Mouse (Mus musculus): ENCODE measurements around the gene Birc2. TPM values are rescaled to one million over a fixed set of nuclear protein-coding genes. Genes with fewer than 3 reads are reported as not detected.
A peak's percentile ranks its signal among the peaks of the same experiment; 100 is the strongest.

Birc2 gene
- total RNA-seq, 1 experiment from 2014 or later: 107 TPM

DNA sequence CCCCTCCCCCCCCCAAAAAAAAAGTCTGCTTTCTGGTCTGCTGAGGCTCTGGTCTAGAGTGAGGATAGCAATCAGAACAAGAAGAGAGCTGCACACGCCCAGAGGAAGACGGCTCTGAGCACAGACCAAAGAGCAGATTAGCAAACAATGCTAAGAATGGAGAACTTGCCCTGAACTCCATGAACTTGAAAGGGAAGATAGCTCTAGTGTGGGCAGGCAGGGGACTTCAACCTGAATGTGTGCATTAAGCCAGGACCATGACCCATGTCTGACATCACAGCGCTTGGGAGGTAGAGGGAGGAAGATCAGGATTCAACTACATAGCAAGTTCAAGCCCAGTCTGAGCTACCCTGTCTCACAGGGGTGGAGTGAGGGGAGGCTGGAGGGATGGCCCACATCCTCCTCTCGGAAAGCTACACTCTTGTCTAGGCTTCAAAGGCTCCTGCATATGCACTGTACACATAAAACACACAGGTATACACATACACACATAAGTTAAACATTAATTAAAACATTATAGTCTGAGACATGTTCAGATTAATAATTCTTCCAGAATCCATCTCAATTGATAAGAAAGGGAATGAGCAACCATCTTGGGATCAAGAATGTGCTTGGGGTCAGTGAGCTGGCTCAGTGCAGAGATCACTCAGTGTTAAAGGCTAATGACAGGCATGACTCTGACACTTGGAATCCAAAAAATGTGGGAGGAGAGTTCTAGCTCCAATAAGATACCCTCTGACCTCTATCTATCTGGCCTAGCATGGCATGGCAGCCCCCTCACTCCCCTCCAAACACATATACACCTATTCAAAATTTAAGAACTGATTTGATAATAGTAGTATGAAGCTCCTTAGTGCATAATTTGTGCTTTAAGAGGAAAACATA, 15.7 kb upstream of the Birc2 start:
- no peak for ATAC-seq (replicated peaks in 1 of 2; ENCODE audit: insufficient read depth in 1 of 2, low FRiP score in 2 of 2, low TSS enrichment in 1 of 2, low read depth in 1 of 2, poor library complexity in 2 of 2, severe bottlenecking in 2 of 2)

DNA sequence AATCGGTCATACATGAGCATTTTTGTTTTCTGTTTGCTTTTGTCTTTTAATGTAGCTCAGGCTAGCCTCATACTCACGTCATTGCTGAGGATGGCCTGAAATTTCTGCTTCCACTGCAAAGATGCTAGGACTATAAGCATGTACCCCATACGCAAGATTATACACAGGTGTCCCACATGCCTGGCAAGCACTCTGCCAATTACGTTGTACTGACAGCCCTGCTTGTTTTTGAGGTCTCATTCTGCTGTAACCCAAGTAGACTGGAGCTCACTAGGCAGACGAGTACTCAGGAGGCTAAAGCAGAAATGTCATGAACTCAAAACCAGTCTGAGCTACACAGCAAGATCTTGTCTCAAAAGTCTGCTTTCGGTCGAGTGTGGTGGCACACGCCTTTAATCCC, 15.0 kb upstream of the Birc2 start:
- ATAC-seq (replicated peaks in 1 of 2; ENCODE audit: insufficient read depth in 1 of 2, low FRiP score in 2 of 2, low TSS enrichment in 1 of 2, low read depth in 1 of 2, poor library complexity in 2 of 2, severe bottlenecking in 2 of 2): no peak

DNA sequence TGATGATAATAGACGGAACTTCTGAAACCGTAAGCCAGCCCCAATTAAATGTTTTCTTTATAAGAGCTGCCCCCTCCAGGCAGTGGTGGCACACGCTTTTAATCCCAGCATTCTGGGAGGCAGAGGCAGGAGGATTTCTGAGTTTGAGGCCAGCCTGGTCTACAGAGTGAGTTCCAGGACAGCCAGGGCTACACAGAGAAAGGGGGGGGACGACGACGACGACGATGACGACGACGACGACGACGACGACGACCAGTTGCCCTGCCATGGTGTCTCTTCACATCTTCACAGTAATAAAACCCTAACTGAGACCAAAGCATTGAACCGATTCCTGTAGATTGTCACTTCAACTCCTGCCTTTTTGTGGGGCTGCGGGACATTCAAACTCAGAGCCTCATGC, 11.3 kb upstream of the Birc2 start:
- no peak for ATAC-seq (replicated peaks in 1 of 2; ENCODE audit: insufficient read depth in 1 of 2, low FRiP score in 2 of 2, low TSS enrichment in 1 of 2, low read depth in 1 of 2, poor library complexity in 2 of 2, severe bottlenecking in 2 of 2)

DNA sequence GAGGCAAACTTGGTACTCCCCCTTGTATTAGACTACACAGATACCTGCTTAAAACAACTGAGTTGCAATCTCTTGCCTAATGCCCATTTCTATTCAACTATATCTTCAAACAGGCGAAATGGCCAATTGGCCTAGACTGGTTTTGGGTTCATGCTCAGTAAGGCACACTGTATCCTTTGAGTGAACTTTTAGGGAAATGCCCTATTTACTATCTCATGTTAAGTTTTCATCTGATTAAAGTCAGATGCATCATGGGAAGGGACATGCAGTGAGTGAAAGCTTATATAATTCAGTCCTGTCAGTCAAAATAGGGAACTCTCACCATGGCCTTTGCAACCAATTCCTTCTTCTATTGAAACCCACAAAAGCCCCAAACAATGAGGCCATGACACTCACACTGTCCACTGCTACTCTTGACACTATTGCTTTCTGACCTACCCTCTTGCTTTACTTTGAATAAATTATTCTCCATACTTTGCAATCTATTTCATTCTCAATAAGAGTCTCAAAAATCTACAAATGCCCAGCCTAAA, 9.9 kb upstream of the Birc2 start:
- ATAC-seq (replicated peaks in 1 of 2; ENCODE audit: insufficient read depth in 1 of 2, low FRiP score in 2 of 2, low TSS enrichment in 1 of 2, low read depth in 1 of 2, poor library complexity in 2 of 2, severe bottlenecking in 2 of 2): peak; percentile 12 to 29; a peak in 2 of 4 replicates

DNA sequence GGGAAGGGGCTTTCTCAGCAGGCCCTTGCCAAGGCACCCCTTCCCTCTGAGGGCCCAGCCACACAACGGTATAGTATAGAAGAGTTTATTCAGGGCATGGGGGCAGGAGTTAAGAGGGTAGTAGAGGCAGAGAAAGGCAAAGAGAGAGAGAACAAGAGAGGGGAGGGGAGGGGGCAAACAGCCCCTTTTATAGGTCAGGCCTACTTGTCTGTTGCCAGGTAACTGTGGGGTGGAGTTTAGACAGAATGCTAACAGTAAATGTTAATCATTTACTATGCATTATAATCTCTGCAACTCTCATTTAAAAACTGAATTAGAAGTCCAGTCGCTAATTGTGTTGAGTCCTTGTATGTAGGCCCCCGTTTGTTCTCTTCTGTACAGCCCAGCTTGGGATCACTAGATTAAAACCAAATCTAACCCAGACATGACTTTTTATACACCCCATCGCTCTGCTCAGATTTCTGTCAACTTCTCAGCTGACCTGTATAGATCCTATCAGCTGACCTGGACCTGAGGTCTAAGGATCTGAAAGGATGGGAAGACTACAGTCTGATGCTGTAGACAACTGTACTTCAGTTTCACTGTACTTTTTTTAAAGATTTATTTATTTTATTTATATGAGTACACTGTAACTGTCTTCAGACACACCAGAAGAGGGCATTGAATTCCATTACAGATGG, 8.5 kb upstream of the Birc2 start:
- ATAC-seq (replicated peaks in 1 of 2; ENCODE audit: insufficient read depth in 1 of 2, low FRiP score in 2 of 2, low TSS enrichment in 1 of 2, low read depth in 1 of 2, poor library complexity in 2 of 2, severe bottlenecking in 2 of 2): no peak

DNA sequence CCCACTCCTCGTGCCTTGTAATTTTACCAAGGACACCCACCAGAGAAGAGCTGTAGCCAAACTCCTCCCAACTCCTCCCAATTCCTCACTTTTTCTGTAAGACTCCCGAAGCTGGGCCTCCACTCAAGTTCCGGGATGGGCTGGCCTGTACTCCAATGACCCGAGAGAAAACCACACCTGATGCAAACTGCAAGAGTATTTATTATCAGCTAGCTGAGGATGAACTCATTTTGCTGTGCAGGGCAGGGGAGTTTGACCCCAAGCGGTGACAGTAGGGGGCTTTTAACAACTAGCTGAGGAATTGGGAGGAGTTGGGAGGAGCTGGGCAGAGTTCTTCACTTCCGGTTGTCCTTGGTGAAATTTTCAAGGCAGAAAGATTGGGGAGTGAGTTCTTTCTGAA, 4.4 kb upstream of the Birc2 start:
- ATAC-seq (replicated peaks in 1 of 2; ENCODE audit: insufficient read depth in 1 of 2, low FRiP score in 2 of 2, low TSS enrichment in 1 of 2, low read depth in 1 of 2, poor library complexity in 2 of 2, severe bottlenecking in 2 of 2): no peak

GRCm38 (mm10) chr9:7837806-7838440, 1.1 kb upstream of the Birc2 start:
- peak in 1 of 2 experiments; percentile 19; a peak in 1 of 4 replicates for ATAC-seq (replicated peaks in 1 of 2; ENCODE audit: insufficient read depth in 1 of 2, low FRiP score in 2 of 2, low TSS enrichment in 1 of 2, low read depth in 1 of 2, poor library complexity in 2 of 2, severe bottlenecking in 2 of 2)

- peak; percentile 28 to 38 for ATAC-seq (replicated peaks in 1 of 2; ENCODE audit: insufficient read depth in 1 of 2, low FRiP score in 2 of 2, low TSS enrichment in 1 of 2, low read depth in 1 of 2, poor library complexity in 2 of 2, severe bottlenecking in 2 of 2)
Observed at GRCm38 (mm10) chr9:7836331-7836730, 533 bp downstream of the Birc2 start.

- no peak for ATAC-seq (replicated peaks in 1 of 2; ENCODE audit: insufficient read depth in 1 of 2, low FRiP score in 2 of 2, low TSS enrichment in 1 of 2, low read depth in 1 of 2, poor library complexity in 2 of 2, severe bottlenecking in 2 of 2)
Observed at GRCm38 (mm10) chr9:7835302-7835701, 1.6 kb downstream of the Birc2 start.

DNA sequence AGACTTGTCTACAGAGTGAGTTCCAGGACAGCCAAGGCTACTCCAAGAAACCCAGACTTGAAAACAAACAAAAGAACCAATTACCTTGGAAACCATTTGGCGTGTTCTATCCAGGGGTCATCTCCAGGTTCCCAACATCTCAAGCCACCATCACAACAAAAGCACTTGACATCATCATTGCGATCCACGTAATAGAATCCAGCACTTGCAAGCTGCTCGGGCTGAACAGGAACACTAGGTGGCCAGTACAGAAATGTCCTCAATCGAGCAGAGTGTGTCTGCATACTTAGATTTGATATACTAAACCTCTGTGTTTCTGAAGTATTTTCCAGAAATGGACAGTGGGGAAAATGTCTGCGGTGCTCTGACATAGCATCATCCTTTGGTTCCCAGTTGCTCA, 3.4 kb downstream of the Birc2 start:
- ATAC-seq (replicated peaks in 1 of 2; ENCODE audit: insufficient read depth in 1 of 2, low FRiP score in 2 of 2, low TSS enrichment in 1 of 2, low read depth in 1 of 2, poor library complexity in 2 of 2, severe bottlenecking in 2 of 2): no peak

DNA sequence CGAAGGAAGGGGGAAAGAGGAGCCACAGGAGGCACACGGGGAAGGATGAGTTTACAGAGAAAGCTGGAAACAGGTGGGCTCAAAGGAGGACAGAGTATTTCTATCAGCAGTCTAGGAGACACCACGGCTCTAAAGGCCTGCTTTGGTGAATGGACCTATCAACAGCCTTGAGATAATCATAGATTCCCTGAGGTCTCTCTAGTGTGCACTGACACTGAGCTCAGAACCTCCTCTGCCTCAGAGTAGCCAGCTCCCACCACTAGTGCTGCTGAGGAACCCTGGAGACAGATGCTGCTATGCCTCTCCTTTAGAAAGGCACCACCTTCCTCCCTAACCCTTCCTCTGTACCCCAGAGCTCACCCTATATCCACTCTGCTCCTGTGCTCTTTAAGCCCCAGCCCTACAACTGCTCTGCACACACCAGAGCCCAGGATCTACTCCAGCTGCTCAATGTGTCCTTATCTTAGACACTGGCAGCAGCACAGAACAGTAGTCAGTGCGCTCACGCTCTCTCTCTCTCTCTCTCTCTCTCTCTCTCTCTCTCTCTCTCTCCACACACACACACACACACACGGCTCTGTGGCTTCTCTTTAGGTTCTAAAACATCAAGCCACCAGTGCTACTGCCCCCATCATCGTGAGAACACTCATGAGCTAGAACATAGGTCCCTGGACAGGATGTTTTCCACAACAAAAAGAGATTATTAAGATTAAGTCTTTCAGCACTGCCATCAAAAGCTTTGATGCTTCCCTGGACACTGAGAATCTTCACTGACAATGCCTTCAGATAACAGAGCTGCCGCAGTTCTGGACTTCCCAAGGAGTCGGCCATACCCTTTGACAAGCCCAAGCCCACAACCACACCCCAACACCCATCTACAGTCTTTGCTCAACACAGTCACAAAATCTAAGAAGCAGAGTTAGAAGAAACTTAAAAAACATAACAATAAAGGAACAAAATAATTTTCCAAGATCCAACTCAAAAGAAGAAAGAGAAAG, 7.0 kb downstream of the Birc2 start:
- ATAC-seq (replicated peaks in 1 of 2; ENCODE audit: insufficient read depth in 1 of 2, low FRiP score in 2 of 2, low TSS enrichment in 1 of 2, low read depth in 1 of 2, poor library complexity in 2 of 2, severe bottlenecking in 2 of 2): peak; percentile 46 to 63; a peak in 3 of 4 replicates

- no peak for ATAC-seq (replicated peaks in 1 of 2; ENCODE audit: insufficient read depth in 1 of 2, low FRiP score in 2 of 2, low TSS enrichment in 1 of 2, low read depth in 1 of 2, poor library complexity in 2 of 2, severe bottlenecking in 2 of 2)
Observed at GRCm38 (mm10) chr9:7828706-7829105, 8.2 kb downstream of the Birc2 start.

- ATAC-seq (replicated peaks in 1 of 2; ENCODE audit: insufficient read depth in 1 of 2, low FRiP score in 2 of 2, low TSS enrichment in 1 of 2, low read depth in 1 of 2, poor library complexity in 2 of 2, severe bottlenecking in 2 of 2): peak in 1 of 2 experiments; percentile 38; a peak in 1 of 4 replicates
Observed at GRCm38 (mm10) chr9:7824916-7825315, 11.9 kb downstream of the Birc2 start.

GRCm38 (mm10) chr9:7822758-7823157, 14.1 kb downstream of the Birc2 start:
- ATAC-seq (replicated peaks in 1 of 2; ENCODE audit: insufficient read depth in 1 of 2, low FRiP score in 2 of 2, low TSS enrichment in 1 of 2, low read depth in 1 of 2, poor library complexity in 2 of 2, severe bottlenecking in 2 of 2): no peak

- no peak for ATAC-seq (replicated peaks in 1 of 2; ENCODE audit: insufficient read depth in 1 of 2, low FRiP score in 2 of 2, low TSS enrichment in 1 of 2, low read depth in 1 of 2, poor library complexity in 2 of 2, severe bottlenecking in 2 of 2)
Observed at GRCm38 (mm10) chr9:7805101-7805506, 31.8 kb downstream of the Birc2 start.

GRCm38 (mm10) chr9:7798555-7798954, 38.3 kb downstream of the Birc2 start:
- no peak for ATAC-seq (replicated peaks in 1 of 2; ENCODE audit: insufficient read depth in 1 of 2, low FRiP score in 2 of 2, low TSS enrichment in 1 of 2, low read depth in 1 of 2, poor library complexity in 2 of 2, severe bottlenecking in 2 of 2)

- ATAC-seq (replicated peaks in 1 of 2; ENCODE audit: insufficient read depth in 1 of 2, low FRiP score in 2 of 2, low TSS enrichment in 1 of 2, low read depth in 1 of 2, poor library complexity in 2 of 2, severe bottlenecking in 2 of 2): no peak
Observed at GRCm38 (mm10) chr9:7797542-7797941, 39.3 kb downstream of the Birc2 start.
